Mouse (Mus musculus) MEL (cell line): ENCODE measurements at regions not wholly inside any gene's neighbourhood (a gene's known extent, or its start where the extent isn't known, plus 50 kb on each side); places are given as distances from the start of the nearest gene placed in this dataset.

Source experiments
- DNase-seq: peaks from one replicate; pipeline ENCODE4 v3.0.0; 2011; ENCODE audit warnings: low read depth, low spot score
- H3K27ac ChIP-seq: 2 replicates; pipeline ENCODE4 v1.5.1; 2012; ENCODE audit warnings: low read depth, mild to moderate bottlenecking, control low read depth, low read length, moderate library complexity; ENCODE audit not compliant: control insufficient read depth
- H3K27me3 ChIP-seq, 2 experiments: fragments of 150-350 bp in 1 of 2; sonication (generic) in 1 of 2; 2 replicates each; pipeline ENCODE4 v1.6.1; 2012; ENCODE audit warnings: low read length in 2 of 2, mild to moderate bottlenecking in 2 of 2, improper control_type of control experiment in 1 of 2, moderate library complexity in 1 of 2; ENCODE audit not compliant: insufficient read depth in 2 of 2, control insufficient read depth in 1 of 2
- H3K36me3 ChIP-seq, 2 experiments: 2 replicates each; pipeline ENCODE4 v1.6.1; 2012 to 2014; ENCODE audit warnings: low read length in 2 of 2, improper control_type of control experiment in 1 of 2, inconsistent platforms in 1 of 2, mild to moderate bottlenecking in 1 of 2; ENCODE audit not compliant: insufficient read depth in 2 of 2, control insufficient read depth in 1 of 2
- H3K4me1 ChIP-seq, 2 experiments: fragments of 150-350 bp in 1 of 2; sonication (generic) in 1 of 2; 2 replicates each; pipeline ENCODE4 v1.6.1; 2012; ENCODE audit warnings: low read length in 2 of 2, improper control_type of control experiment in 1 of 2, mild to moderate bottlenecking in 1 of 2; ENCODE audit not compliant: insufficient read depth in 2 of 2, control insufficient read depth in 1 of 2
- H3K4me3 ChIP-seq, 2 experiments: fragments of 150-350 bp in 1 of 2; sonication (generic) in 1 of 2; 2 replicates each; pipeline ENCODE4 v1.5.1; 2012; ENCODE audit warnings: low read depth in 2 of 2, low read length in 2 of 2, mild to moderate bottlenecking in 2 of 2, moderate library complexity in 2 of 2, control low read depth in 1 of 2, improper control_type of control experiment in 1 of 2; ENCODE audit not compliant: control insufficient read depth in 1 of 2, insufficient read depth in 1 of 2
- H3K79me2 ChIP-seq: 2 replicates; pipeline ENCODE4 v1.6.1; 2012; ENCODE audit warnings: mild to moderate bottlenecking, low read length, moderate library complexity; ENCODE audit not compliant: control insufficient read depth, poor library complexity, insufficient read depth
- H3K9ac ChIP-seq: 2 replicates; pipeline ENCODE4 v1.6.1; 2012; ENCODE audit warnings: low read depth, mild to moderate bottlenecking, control low read depth, low read length, moderate library complexity; ENCODE audit not compliant: control insufficient read depth, poor library complexity, severe bottlenecking
- H3K9me3 ChIP-seq: fragments of 150-350 bp; sonication (generic); replicated peaks from 2 replicates; pipeline ENCODE4 v1.6.1; 2012; ENCODE audit warnings: mild to moderate bottlenecking, low read length, improper control_type of control experiment, moderate library complexity; ENCODE audit not compliant: insufficient read depth
- BHLHE40 ChIP-seq: IDR thresholded peaks from 2 replicates; pipeline ENCODE4 v1.6.1; 2012; ENCODE audit warnings: low read depth, mild to moderate bottlenecking, inconsistent platforms, low read length, improper control_type of control experiment, borderline replicate concordance
- CTCF ChIP-seq, 3 experiments: IDR thresholded peaks in 2 of 3; conservative IDR thresholded peaks in 1 of 3; 2 replicates each; pipeline ENCODE4 v1.5.1; 2011 to 2012; ENCODE audit warnings: low read length in 3 of 3, low read depth in 2 of 3, mild to moderate bottlenecking in 2 of 3, improper control_type of control experiment in 1 of 3, inconsistent platforms in 1 of 3, mixed read lengths in 1 of 3, moderate library complexity in 1 of 3; ENCODE audit not compliant: control insufficient read depth in 1 of 3, insufficient read depth in 1 of 3, poor library complexity in 1 of 3, severe bottlenecking in 1 of 3
- E2F4 ChIP-seq: IDR thresholded peaks from 2 replicates; pipeline ENCODE4 v1.6.1; 2011; ENCODE audit warnings: low read depth, low read length, improper control_type of control experiment, borderline replicate concordance
- ELF1 ChIP-seq: IDR thresholded peaks from 2 replicates; pipeline ENCODE4 v1.6.1; 2014; ENCODE audit warnings: low read depth, mild to moderate bottlenecking, inconsistent platforms, low read length, improper control_type of control experiment, moderate library complexity
- GABPA ChIP-seq: IDR thresholded peaks from 2 replicates; pipeline ENCODE4 v1.6.1; 2012; ENCODE audit warnings: low read depth, mild to moderate bottlenecking, inconsistent platforms, low read length, improper control_type of control experiment, moderate library complexity
- GATA1 ChIP-seq: IDR thresholded peaks from 2 replicates; pipeline ENCODE4 v1.6.1; 2011; ENCODE audit warnings: low read depth, low read length, improper control_type of control experiment
- MAFK ChIP-seq: IDR thresholded peaks from 2 replicates; pipeline ENCODE4 v1.6.1; 2011; ENCODE audit warnings: low read depth, mild to moderate bottlenecking, low read length, improper control_type of control experiment, borderline replicate concordance
- MEF2A ChIP-seq: IDR thresholded peaks from 2 replicates; pipeline ENCODE4 v1.6.1; 2014; ENCODE audit warnings: low read depth, mild to moderate bottlenecking, inconsistent platforms, low read length, improper control_type of control experiment; ENCODE audit not compliant: poor library complexity, insufficient replicate concordance, severe bottlenecking; ENCODE audit errors: extremely low read depth
- MYB ChIP-seq: IDR thresholded peaks from 2 replicates; pipeline ENCODE4 v1.6.1; 2011; ENCODE audit warnings: mild to moderate bottlenecking, low read depth, low read length, improper control_type of control experiment
- MYC ChIP-seq: IDR thresholded peaks from 2 replicates; pipeline ENCODE4 v1.6.1; 2011; ENCODE audit warnings: low read depth, mild to moderate bottlenecking, low read length, improper control_type of control experiment, moderate library complexity
- NELFE ChIP-seq: IDR thresholded peaks from 2 replicates; pipeline ENCODE4 v1.6.1; 2011; ENCODE audit warnings: low read depth, low read length, improper control_type of control experiment
- POLR2A ChIP-seq, 2 experiments: IDR thresholded peaks; 2 replicates each; pipeline ENCODE4 v1.6.1; 2011 to 2012; ENCODE audit warnings: low read length in 2 of 2, mild to moderate bottlenecking in 2 of 2, control low read depth in 1 of 2, improper control_type of control experiment in 1 of 2, low read depth in 1 of 2, moderate library complexity in 1 of 2; ENCODE audit not compliant: control insufficient read depth in 1 of 2, insufficient read depth in 1 of 2, poor library complexity in 1 of 2
- POLR2AphosphoS2 ChIP-seq: IDR thresholded peaks from 2 replicates; pipeline ENCODE4 v1.6.1; 2011; ENCODE audit warnings: low read length, improper control_type of control experiment
- POLR2AphosphoS5 ChIP-seq: IDR thresholded peaks from 2 replicates; pipeline ENCODE4 v1.6.1; 2012; ENCODE audit warnings: low read depth, borderline replicate concordance, mild to moderate bottlenecking, inconsistent platforms, low read length, moderate library complexity, mixed read lengths
- RAD21 ChIP-seq: IDR thresholded peaks from 2 replicates; pipeline ENCODE4 v1.6.1; 2011; ENCODE audit warnings: mild to moderate bottlenecking, low read depth, low read length, improper control_type of control experiment
- RCOR1 ChIP-seq: IDR thresholded peaks from 2 replicates; pipeline ENCODE4 v1.6.1; 2012; ENCODE audit warnings: low read depth, mild to moderate bottlenecking, inconsistent platforms, low read length, improper control_type of control experiment
- SMC3 ChIP-seq: IDR thresholded peaks from 2 replicates; pipeline ENCODE4 v1.6.1; 2011; ENCODE audit warnings: low read depth, low read length, improper control_type of control experiment
- TAL1 ChIP-seq: IDR thresholded peaks from 2 replicates; pipeline ENCODE4 v1.6.1; 2012; ENCODE audit warnings: mild to moderate bottlenecking, inconsistent platforms, low read length, moderate library complexity, mixed read lengths
- UBTF ChIP-seq: IDR thresholded peaks from 2 replicates; pipeline ENCODE4 v1.6.1; 2012; ENCODE audit warnings: low read depth, mild to moderate bottlenecking, inconsistent platforms, low read length, improper control_type of control experiment, moderate library complexity, borderline replicate concordance; ENCODE audit not compliant: insufficient read depth
- USF1 ChIP-seq: IDR thresholded peaks from 2 replicates; pipeline ENCODE4 v1.6.1; 2014; ENCODE audit warnings: low read depth, mild to moderate bottlenecking, inconsistent platforms, low read length, improper control_type of control experiment, moderate library complexity
- USF2 ChIP-seq, 2 experiments: IDR thresholded peaks; 2 replicates each; pipeline ENCODE4 v1.6.1; 2011 to 2012; ENCODE audit warnings: improper control_type of control experiment in 2 of 2, low read length in 2 of 2, borderline replicate concordance in 1 of 2, inconsistent platforms in 1 of 2, low read depth in 1 of 2, mild to moderate bottlenecking in 1 of 2; ENCODE audit not compliant: insufficient read depth in 1 of 2
- ZC3H11A ChIP-seq: IDR thresholded peaks from 2 replicates; pipeline ENCODE4 v1.6.1; 2012; ENCODE audit warnings: low read depth, mild to moderate bottlenecking, inconsistent platforms, low read length, improper control_type of control experiment
- ZMIZ1 ChIP-seq: IDR thresholded peaks from 2 replicates; pipeline ENCODE4 v1.6.1; 2012; ENCODE audit warnings: low read depth, mild to moderate bottlenecking, inconsistent platforms, low read length, improper control_type of control experiment, moderate library complexity

DNA sequence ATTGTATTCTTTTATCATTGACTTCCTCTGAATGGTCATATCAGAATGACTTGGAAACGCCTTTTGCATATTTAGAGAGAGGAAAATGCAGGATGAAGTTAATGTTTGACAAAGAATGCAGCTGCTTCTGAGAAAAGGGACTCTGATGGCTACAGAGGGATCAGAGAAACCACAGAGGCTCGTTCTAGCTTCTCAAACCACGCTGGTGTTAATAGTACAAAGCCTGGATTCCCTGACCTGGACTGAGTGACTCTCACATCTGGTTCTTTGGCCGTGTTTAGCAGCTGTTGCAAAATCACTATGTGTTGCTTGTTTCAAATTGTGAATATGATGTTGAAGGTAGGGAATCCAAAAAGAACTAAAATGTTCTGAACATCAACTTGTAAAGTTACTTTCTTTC lies 91.5 kb upstream of the Rgs17 start:
- Histone ChIP-seq H3K79me2 (no peaks in the 10 kb centered on the region), H3K27me3 (no peaks in the 10 kb centered on the region), H3K9ac (no peak overlapping the region), H3K9me3 (no peaks in the 10 kb centered on the region), H3K27ac (no peak overlapping the region), H3K4me3 (no peak overlapping the region), H3K36me3 (no peaks in the 10 kb centered on the region), H3K4me1 (no peaks in the 10 kb centered on the region)
- no peak for DNase-seq
- no peak for TF ChIP-seq MAFK
- no peak for TF ChIP-seq ZMIZ1
- no peak for TF ChIP-seq E2F4
- TF ChIP-seq GATA1 = no peak
- no peak for TF ChIP-seq MEF2A
- no peak for TF ChIP-seq POLR2AphosphoS5
- TF ChIP-seq GABPA = no peak
- TF ChIP-seq, all 39 proteins: peak for 0

DNA sequence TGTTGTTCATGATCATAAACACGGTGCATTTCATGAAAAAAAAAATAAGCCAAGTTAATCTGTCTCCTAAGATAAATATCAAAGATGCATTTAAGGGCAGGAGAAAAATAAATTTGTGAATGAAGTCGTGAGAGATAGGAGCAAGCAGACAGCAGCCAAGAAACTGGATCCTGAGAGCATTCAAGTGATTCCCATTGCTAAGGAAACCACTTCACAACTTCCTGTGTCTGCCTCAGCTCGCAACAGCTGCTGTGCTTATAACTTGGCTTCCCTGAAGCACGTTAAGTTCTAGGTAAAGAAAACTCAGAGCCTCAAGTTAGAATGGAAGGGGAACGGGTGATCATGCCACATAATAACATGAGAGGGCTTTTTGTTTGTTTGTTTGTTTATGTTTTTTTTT lies 89.3 kb upstream of the Rgs17 start:
- H3K9me3 ChIP-seq = no peaks in the 10 kb centered on the region
- no peak overlapping the region for H3K4me3 ChIP-seq
- H3K27me3 ChIP-seq = no peaks in the 10 kb centered on the region
- TF ChIP-seq POLR2AphosphoS2 = no peak
- no peak for TF ChIP-seq BHLHE40
- no peak for TF ChIP-seq SMC3
- no peak for TF ChIP-seq MYC
- TF ChIP-seq ZMIZ1 = no peak
- no peak for TF ChIP-seq NELFE
- TF ChIP-seq UBTF = no peak
- TF ChIP-seq USF2 (IDR thresholded peaks at IDR 0.05; ENCODE audit: borderline replicate concordance in 1 of 2, insufficient read depth in 1 of 2, low read depth in 1 of 2, low read length in 2 of 2) = no peak
- no peak for TF ChIP-seq E2F4
- DNase-seq = no peak
- no peaks in the 10 kb centered on the region for H3K79me2 ChIP-seq
- H3K4me1 ChIP-seq = no peaks in the 10 kb centered on the region
- no peak overlapping the region for H3K9ac ChIP-seq
- H3K36me3 ChIP-seq = no peaks in the 10 kb centered on the region
- H3K27ac ChIP-seq = no peak overlapping the region

DNA sequence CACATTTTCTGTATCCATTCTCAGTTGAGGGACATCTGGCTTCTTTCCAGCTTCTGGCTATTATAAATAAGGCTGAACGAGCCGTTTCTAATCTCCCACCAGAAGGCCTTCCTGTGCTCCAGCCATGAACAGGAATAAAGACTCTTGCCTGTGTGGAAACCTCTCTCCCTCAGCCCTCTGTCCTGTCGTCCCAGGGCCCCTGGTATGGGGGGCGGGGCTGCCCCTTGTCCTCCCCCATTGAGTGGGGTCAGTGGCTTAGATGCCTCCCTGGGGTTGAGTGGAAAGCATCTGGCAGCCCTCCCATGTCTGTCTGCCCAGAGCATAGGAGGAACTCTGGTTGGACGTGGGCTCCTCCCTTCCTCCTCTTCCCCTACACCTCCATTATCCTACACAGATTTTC lies 88.8 kb upstream of the Rgs17 start:
- no peak overlapping the region for H3K9ac ChIP-seq
- H3K36me3 ChIP-seq = no peaks in the 10 kb centered on the region
- TF ChIP-seq POLR2AphosphoS2 (no peak), ZC3H11A (no peak), POLR2AphosphoS5 (no peak), RAD21 (no peak), TAL1 (no peak), POLR2A (IDR thresholded peaks at IDR 0.05; ENCODE audit: control insufficient read depth in 1 of 2, insufficient read depth in 1 of 2, low read depth in 1 of 2, low read length in 2 of 2, poor library complexity in 1 of 2) (no peak), NELFE (no peak), MYB (no peak), USF1 (no peak), CTCF (IDR thresholded peaks at IDR 0.05 in 2 of 3, conservative IDR thresholded peaks at IDR 0.05 in 1 of 3; ENCODE audit: control insufficient read depth in 1 of 3, insufficient read depth in 1 of 3, low read depth in 2 of 3, low read length in 3 of 3, poor library complexity in 1 of 3, severe bottlenecking in 1 of 3) (no peak), RCOR1 (no peak), USF2 (IDR thresholded peaks at IDR 0.05; ENCODE audit: borderline replicate concordance in 1 of 2, insufficient read depth in 1 of 2, low read depth in 1 of 2, low read length in 2 of 2) (no peak), SMC3 (no peak), ELF1 (no peak)
- DNase-seq = no peak
- no peak overlapping the region for H3K4me3 ChIP-seq
- H3K27ac ChIP-seq = no peak overlapping the region
- H3K79me2 ChIP-seq = no peaks in the 10 kb centered on the region
- H3K4me1 ChIP-seq = no peaks in the 10 kb centered on the region
- H3K27me3 ChIP-seq = no peaks in the 10 kb centered on the region
- H3K9me3 ChIP-seq = no peaks in the 10 kb centered on the region
